Mouse (Mus musculus): Measurements from ENCODE around the gene Tmem220. TPM values are rescaled to one million over a fixed set of nuclear protein-coding genes. Genes with fewer than 3 reads are reported as not detected.
"Not testable (repeated sequence)": the region's sequence is repeated elsewhere in the genome, so short reads cannot be mapped to it uniquely, and the experiment has no call there.

Tmem220 gene
- total RNA-seq, 4 experiments from 2014 or later: 0.65 to 1.2 (median 0.90) TPM

GRCm38 (mm10) chr11:67017801-67018591, 7.0 kb upstream of the Tmem220 start:
- peak; percentile 14 to 43 for DNase-seq (ENCODE audit: low spot score in 2 of 2)

- DNase-seq (ENCODE audit: low spot score in 2 of 2): no peak
Observed at GRCm38 (mm10) chr11:67019711-67020475, 5.1 kb upstream of the Tmem220 start.

GRCm38 (mm10) chr11:67020948-67021347, 4.0 kb upstream of the Tmem220 start:
- peak; percentile 26 to 27 for DNase-seq (ENCODE audit: low spot score in 2 of 2)

- no peak for DNase-seq (ENCODE audit: low spot score in 2 of 2)
Observed at GRCm38 (mm10) chr11:67022354-67023115, 2.4 kb upstream of the Tmem220 start.

GRCm38 (mm10) chr11:67023191-67023590, 1.8 kb upstream of the Tmem220 start:
- not testable (repeated sequence) for DNase-seq (ENCODE audit: low spot score in 2 of 2)

GRCm38 (mm10) chr11:67023802-67024340, 1.1 kb upstream of the Tmem220 start:
- DNase-seq (ENCODE audit: low spot score in 2 of 2): no peak

- no peak for DNase-seq (ENCODE audit: low spot score in 2 of 2)
Observed at GRCm38 (mm10) chr11:67030904-67031602, 6.1 kb downstream of the Tmem220 start.

- DNase-seq (ENCODE audit: low spot score in 2 of 2): no peak
Observed at GRCm38 (mm10) chr11:67031603-67031915, 6.6 kb downstream of the Tmem220 start.

GRCm38 (mm10) chr11:67034775-67035485, 10.0 kb downstream of the Tmem220 start:
- DNase-seq (ENCODE audit: low spot score in 2 of 2): no peak

GRCm38 (mm10) chr11:67036229-67036628, 11.3 kb downstream of the Tmem220 start:
- no peak for DNase-seq (ENCODE audit: low spot score in 2 of 2)

GRCm38 (mm10) chr11:67036892-67037291, 11.9 kb downstream of the Tmem220 start:
- no peak for DNase-seq (ENCODE audit: low spot score in 2 of 2)

GRCm38 (mm10) chr11:67039799-67040198, 14.8 kb downstream of the Tmem220 start:
- no peak for DNase-seq (ENCODE audit: low spot score in 2 of 2)

GRCm38 (mm10) chr11:67040483-67040882, 15.5 kb downstream of the Tmem220 start:
- no peak for DNase-seq (ENCODE audit: low spot score in 2 of 2)

- no peak for DNase-seq (ENCODE audit: low spot score in 2 of 2)
Observed at GRCm38 (mm10) chr11:67043007-67043406, 18.1 kb downstream of the Tmem220 start.

- DNase-seq (ENCODE audit: low spot score in 2 of 2): no peak
Observed at GRCm38 (mm10) chr11:67044959-67045358, 20.0 kb downstream of the Tmem220 start.

- DNase-seq (ENCODE audit: low spot score in 2 of 2): no peak
Observed at GRCm38 (mm10) chr11:67047199-67047598, 22.2 kb downstream of the Tmem220 start.

- no peak for DNase-seq (ENCODE audit: low spot score in 2 of 2)
Observed at GRCm38 (mm10) chr11:67048496-67048895, 23.5 kb downstream of the Tmem220 start.

- DNase-seq (ENCODE audit: low spot score in 2 of 2): no peak
Observed at GRCm38 (mm10) chr11:67049256-67049655, 24.3 kb downstream of the Tmem220 start.

- no peak for DNase-seq (ENCODE audit: low spot score in 2 of 2)
Observed at GRCm38 (mm10) chr11:67051676-67052320, 26.8 kb downstream of the Tmem220 start.
